Mouse (Mus musculus) forebrain, embryonic 14.5 days (tissue): ENCODE results near the gene Prph. TPM values are rescaled to one million over a fixed set of nuclear protein-coding genes. Genes with fewer than 3 reads are reported as not detected.

Experiments used
- ATAC-seq: fragments of 200-750 bp; cut with Nextera tagmentation; 2 replicates; pipeline ENCODE4 v1.8.0; 2017; ENCODE audit warnings: mild to moderate bottlenecking, moderate library complexity
- DNase-seq: peaks from one replicate; pipeline ENCODE4 v3.0.0-alpha.2; 2015; ENCODE audit warnings: low spot score
- H3K27ac ChIP-seq: fragments of 300-500 bp; sonication (generic); 2 replicates; pipeline ENCODE4 v1.5.1; 2014; ENCODE audit warnings: low read depth, mild to moderate bottlenecking, control low read depth, low read length, moderate library complexity
- H3K27me3 ChIP-seq: fragments of 300-500 bp; sonication (generic); replicated peaks from 2 replicates; pipeline ENCODE4 v1.6.1; 2014; ENCODE audit warnings: low read length, control low read depth, mixed read lengths; ENCODE audit not compliant: control insufficient read depth, insufficient read depth
- H3K36me3 ChIP-seq: fragments of 300-500 bp; sonication (generic); 2 replicates; pipeline ENCODE4 v1.6.1; 2014; ENCODE audit warnings: low read length, control low read depth; ENCODE audit not compliant: control insufficient read depth, insufficient read depth
- H3K4me1 ChIP-seq: fragments of 300-500 bp; sonication (generic); 2 replicates; pipeline ENCODE4 v1.6.1; 2014; ENCODE audit warnings: antibody characterized with exemption, low read length, control low read depth; ENCODE audit not compliant: control insufficient read depth, insufficient read depth
- H3K4me2 ChIP-seq: fragments of 300-500 bp; sonication (generic); 2 replicates; pipeline ENCODE4 v1.6.1; 2014; ENCODE audit warnings: mild to moderate bottlenecking, control low read depth, low read length
- H3K4me3 ChIP-seq: fragments of 300-500 bp; sonication (generic); 2 replicates; pipeline ENCODE4 v1.5.1; 2014; ENCODE audit warnings: low read depth, low read length, control low read depth
- H3K9ac ChIP-seq: fragments of 300-500 bp; sonication (generic); 2 replicates; pipeline ENCODE4 v1.6.1; 2014; ENCODE audit warnings: mild to moderate bottlenecking, low read length, control low read depth, moderate library complexity
- H3K9me3 ChIP-seq: fragments of 300-500 bp; sonication (generic); replicated peaks from 2 replicates; pipeline ENCODE4 v1.6.1; 2016; ENCODE audit warnings: low read length, control low read depth, mixed read lengths; ENCODE audit not compliant: control insufficient read depth
- WGBS: fragments of 180-500 bp; shearing (Covaris S2); extraction: QIAGEN DNeasy Blood & Tissue Kit; methylation state at CpG from one replicate; pipeline ENCODE4 v1.1.7; 2014; 5-methylcytosine and 5-hydroxymethylcytosine counted together
- polyA plus RNA-seq: library from polyadenylated mRNA; unstranded; fragments of >200 nt; fragmentation: Nextera tagmentation; extraction: Ambion mirVana; gene quantifications from 2 replicates; pipeline ENCODE4 v1.2.1, GENCODE M21; 2014

The Prph gene
- polyA plus RNA-seq, 1 experiment from 2014 or later = 1.0 TPM

DNA sequence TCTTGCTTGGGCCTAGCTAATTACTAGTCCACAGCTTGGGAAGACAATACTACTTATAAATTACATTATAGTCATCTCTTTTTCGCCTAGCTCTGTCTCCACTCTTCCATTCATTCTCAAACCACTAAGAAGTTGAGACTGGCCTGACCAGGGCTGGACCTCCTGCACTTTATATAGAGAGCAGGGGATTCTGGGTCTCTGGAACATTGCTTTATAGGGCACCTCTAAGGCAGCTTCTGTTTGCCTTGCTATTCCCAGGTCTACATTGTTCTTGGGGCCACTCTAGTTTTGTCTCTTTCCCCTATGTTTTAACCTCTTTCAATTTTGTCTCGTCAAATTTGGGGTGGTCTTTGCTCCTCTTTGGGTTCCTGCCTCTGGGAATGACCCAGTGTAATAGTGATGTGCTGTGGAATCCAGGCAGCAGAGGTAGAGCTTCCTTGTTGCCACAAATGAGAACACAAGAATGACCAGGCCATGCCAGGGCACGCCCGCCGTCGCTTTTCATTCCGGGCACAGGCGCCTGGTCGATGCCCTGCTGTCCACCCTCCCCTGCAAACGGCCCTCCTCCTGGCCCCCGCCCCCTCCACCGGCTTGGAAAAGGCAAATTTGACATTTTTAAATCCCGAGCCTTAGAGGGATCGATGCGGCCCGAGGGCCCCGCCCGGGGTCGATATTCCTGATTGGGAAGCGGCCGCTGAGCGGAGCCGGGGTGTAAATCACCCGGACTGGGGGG is 41.3 kb downstream of the Prph start:
- no peak overlapping the region for H3K27ac ChIP-seq
- no peaks in the 10 kb centered on the region for H3K9me3 ChIP-seq
- WGBS = 7% methylated on average over 24 of the region's 24 CpGs
- ATAC-seq = no peak
- peak overlapping the region; percentile 69 for H3K4me2 ChIP-seq
- peak overlapping the region; percentile 37 for H3K4me3 ChIP-seq
- H3K27me3 ChIP-seq = peaks cover 54% of the 10 kb centered on the region
- no peaks in the 10 kb centered on the region for H3K36me3 ChIP-seq
- H3K9ac ChIP-seq = peak overlapping the region; percentile 54
- peaks cover 37% of the 10 kb centered on the region for H3K4me1 ChIP-seq
- DNase-seq = no peak

- Histone ChIP-seq H3K27me3 (peaks cover 54% of the 10 kb centered on the region), H3K9ac (peak overlapping the region; percentile 54), H3K27ac (no peak overlapping the region), H3K36me3 (no peaks in the 10 kb centered on the region), H3K4me2 (peak overlapping the region; percentile 69), H3K4me3 (peak overlapping the region; percentile 37), H3K9me3 (no peaks in the 10 kb centered on the region), H3K4me1 (peaks cover 37% of the 10 kb centered on the region)
- no peak for DNase-seq
- ATAC-seq = 0 out of 2 replicates have a peak, but pooled peaks have one; percentile 4
- under 1% methylated on average over 49 of the region's 58 CpGs for WGBS
Measured at GRCm38 (mm10) chr15:99096831-99097500, 42.0 kb downstream of the Prph start.

- peak; percentile 72 for DNase-seq
Measured at GRCm38 (mm10) chr15:99097840-99098492, 43.0 kb downstream of the Prph start.

GRCm38 (mm10) chr15:99098493-99098861 is 43.5 kb downstream of the Prph start:
- Histone ChIP-seq H3K9ac (peak overlapping the region; percentile 54; the same call in 1 of the 2 replicates), H3K4me2 (peak overlapping the region; percentile 69), H3K4me1 (peaks cover 35% of the 10 kb centered on the region), H3K4me3 (peak overlapping the region; percentile 37), H3K27me3 (peaks cover 40% of the 10 kb centered on the region), H3K36me3 (no peaks in the 10 kb centered on the region), H3K9me3 (no peaks in the 10 kb centered on the region), H3K27ac (no peak overlapping the region)
- DNase-seq (no peak), ATAC-seq (0 out of 2 replicates have a peak, but pooled peaks have one; percentile 9)
- WGBS = 1% methylated on average over 9 of the region's 9 CpGs

More at GRCm38 (mm10) chr15:99097840-99098492, 43.0 kb downstream of the Prph start:
- H3K4me2 ChIP-seq = peak overlapping the region; percentile 69
- ATAC-seq = peak; percentile 19
- H3K9me3 ChIP-seq = no peaks in the 10 kb centered on the region
- peak overlapping the region; percentile 54 for H3K9ac ChIP-seq
- WGBS = under 1% methylated on average over 39 of the region's 39 CpGs
- no peaks in the 10 kb centered on the region for H3K36me3 ChIP-seq
- H3K4me1 ChIP-seq = peaks cover 37% of the 10 kb centered on the region
- H3K27me3 ChIP-seq = peaks cover 45% of the 10 kb centered on the region
- H3K27ac ChIP-seq = peak overlapping the region; percentile 39; the same call in 1 of the 2 replicates
- H3K4me3 ChIP-seq = peak overlapping the region; percentile 37

DNA sequence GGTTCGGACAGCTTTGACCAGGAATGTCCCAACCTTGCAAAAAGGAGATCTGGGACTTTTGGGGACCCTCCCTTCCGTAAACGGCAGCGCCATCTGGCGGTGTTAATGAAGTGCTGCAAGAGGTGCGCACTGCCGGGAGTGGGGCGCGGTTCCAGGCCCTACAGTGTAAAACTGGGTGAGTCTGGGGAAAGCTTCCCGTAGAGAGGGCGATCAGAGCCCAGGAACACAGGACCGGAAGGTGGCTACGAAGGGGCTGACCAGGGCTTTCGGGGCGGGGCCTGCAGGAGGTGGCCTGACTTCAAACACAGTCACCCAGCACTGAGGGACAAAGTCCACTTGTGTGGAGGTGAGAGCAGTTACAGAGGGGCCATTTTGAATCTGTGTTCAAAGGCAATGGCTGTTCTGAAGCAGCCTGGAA is 44.2 kb downstream of the Prph start:
- DNase-seq (peak; percentile 73), ATAC-seq (peak; percentile 25; the same call in 1 of the 2 replicates)
- Histone ChIP-seq H3K9me3 (no peaks in the 10 kb centered on the region), H3K27me3 (peaks cover 40% of the 10 kb centered on the region), H3K4me3 (no peak overlapping the region), H3K36me3 (no peaks in the 10 kb centered on the region), H3K9ac (peak overlapping the region; percentile 21; the same call in 1 of the 2 replicates), H3K27ac (no peak overlapping the region), H3K4me2 (peak overlapping the region; percentile 69; the same call in 1 of the 2 replicates), H3K4me1 (peaks cover 35% of the 10 kb centered on the region)
- under 1% methylated on average over 15 of the region's 15 CpGs for WGBS

- Histone ChIP-seq H3K4me1 (peaks cover 30% of the 10 kb centered on the region), H3K9ac (no peak overlapping the region), H3K27ac (no peak overlapping the region), H3K36me3 (no peaks in the 10 kb centered on the region), H3K4me2 (no peak overlapping the region), H3K4me3 (no peak overlapping the region), H3K27me3 (peaks cover 36% of the 10 kb centered on the region), H3K9me3 (no peaks in the 10 kb centered on the region)
- no peak for DNase-seq
- 47% methylated on average over 3 of the region's 3 CpGs for WGBS
- ATAC-seq = no peak
Measured at GRCm38 (mm10) chr15:99099984-99100383, 45.0 kb downstream of the Prph start.

- DNase-seq = no peak
- Histone ChIP-seq H3K27ac (no peak overlapping the region), H3K27me3 (no peaks in the 10 kb centered on the region), H3K9me3 (no peaks in the 10 kb centered on the region), H3K4me2 (no peak overlapping the region), H3K36me3 (no peaks in the 10 kb centered on the region), H3K9ac (no peak overlapping the region), H3K4me1 (no peaks in the 10 kb centered on the region), H3K4me3 (no peak overlapping the region)
- WGBS = 79% methylated on average over 7 of the region's 7 CpGs
- ATAC-seq = no peak
Measured at GRCm38 (mm10) chr15:99105238-99105637, 50.3 kb downstream of the Prph start.

GRCm38 (mm10) chr15:99107866-99108265 is 52.9 kb downstream of the Prph start:
- ATAC-seq (no peak), DNase-seq (no peak)
- no peaks in the 10 kb centered on the region for H3K27me3 ChIP-seq
- H3K9me3 ChIP-seq = no peaks in the 10 kb centered on the region
- no peak overlapping the region for H3K4me2 ChIP-seq
- H3K4me3 ChIP-seq = no peak overlapping the region
- H3K36me3 ChIP-seq = no peaks in the 10 kb centered on the region
- H3K4me1 ChIP-seq = no peaks in the 10 kb centered on the region
- no peak overlapping the region for H3K27ac ChIP-seq
- 84% methylated on average over 3 of the region's 3 CpGs for WGBS
- no peak overlapping the region for H3K9ac ChIP-seq
